Mouse (Mus musculus) heart, postnatal 36 days (tissue): Measurements from ENCODE around the gene Blm. TPM values are rescaled to one million over a fixed set of nuclear protein-coding genes. Genes with fewer than 3 reads are reported as not detected.

Source experiments
- DNase-seq, 2 experiments: peaks; one replicate each; pipeline ENCODE4 v3.0.0; 2021 to 2022
- intact Hi-C: fragments of 180-260 bp; cut with DNase I; formaldehyde crosslinking; loops from one replicate; pipeline ENCODE4 v1.15.1; 2025
- total RNA-seq, 2 experiments: library from RNA; stranded (reverse); gene quantifications; 2 replicates each; pipeline ENCODE4 v1.2.3; 2021

Gene Blm
- total RNA-seq, 2 experiments from 2014 or later: 1.3 to 1.7 TPM

DNA sequence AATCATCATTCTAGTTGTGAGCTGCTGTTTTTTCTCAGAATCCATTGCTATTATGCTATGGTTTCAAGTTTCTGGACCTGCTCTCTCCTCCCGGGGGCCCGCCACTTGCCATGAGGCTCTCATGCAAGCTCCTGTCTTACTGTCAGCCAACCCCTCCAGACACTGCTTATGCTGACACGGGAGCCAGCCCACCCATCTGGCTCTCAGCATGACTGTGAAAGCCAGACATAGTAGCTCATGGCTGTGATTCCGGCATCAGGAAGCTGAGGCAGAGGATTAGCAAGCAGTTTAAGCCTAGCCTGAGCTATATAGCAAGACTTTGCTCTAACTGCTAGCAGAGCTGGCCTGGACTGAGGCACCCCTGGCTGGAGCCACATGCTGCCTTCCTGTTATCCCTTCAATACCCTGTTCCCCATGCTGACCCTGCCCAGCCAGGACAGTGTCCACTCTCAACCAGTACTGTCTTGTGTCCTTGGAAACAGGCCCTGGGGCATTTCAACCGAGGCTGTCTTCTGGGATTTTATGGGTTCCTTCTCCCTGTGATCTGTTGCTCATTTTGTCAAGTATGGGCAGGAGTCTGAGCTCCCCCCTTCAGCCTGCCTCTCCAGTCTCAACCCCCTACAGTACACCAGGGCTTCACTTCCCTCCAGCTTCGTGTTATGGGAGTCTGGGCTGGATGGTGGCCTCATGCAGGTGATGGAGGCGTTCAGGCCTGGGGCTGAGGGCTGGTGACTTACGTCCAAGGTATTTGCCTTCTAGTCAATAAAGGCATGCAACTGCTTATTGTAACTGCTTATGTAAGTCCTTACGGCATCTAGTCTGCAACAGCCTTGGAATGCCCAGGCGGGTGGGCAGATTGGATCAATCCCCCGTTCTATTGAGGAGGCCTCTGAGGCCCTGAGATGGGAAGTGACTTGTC is 92.7 kb downstream of the Blm start:
- DNase-seq: no peak
- intact Hi-C loops: loop anchor here (2.0 kb wide), 1 partner anchor 37 kb away; the partner anchor contains the start of gene Furin

- intact Hi-C loops: no loop called here
- no peak for DNase-seq
Measured at GRCm38 (mm10) chr7:80440685-80441084, 94.2 kb downstream of the Blm start.

DNA sequence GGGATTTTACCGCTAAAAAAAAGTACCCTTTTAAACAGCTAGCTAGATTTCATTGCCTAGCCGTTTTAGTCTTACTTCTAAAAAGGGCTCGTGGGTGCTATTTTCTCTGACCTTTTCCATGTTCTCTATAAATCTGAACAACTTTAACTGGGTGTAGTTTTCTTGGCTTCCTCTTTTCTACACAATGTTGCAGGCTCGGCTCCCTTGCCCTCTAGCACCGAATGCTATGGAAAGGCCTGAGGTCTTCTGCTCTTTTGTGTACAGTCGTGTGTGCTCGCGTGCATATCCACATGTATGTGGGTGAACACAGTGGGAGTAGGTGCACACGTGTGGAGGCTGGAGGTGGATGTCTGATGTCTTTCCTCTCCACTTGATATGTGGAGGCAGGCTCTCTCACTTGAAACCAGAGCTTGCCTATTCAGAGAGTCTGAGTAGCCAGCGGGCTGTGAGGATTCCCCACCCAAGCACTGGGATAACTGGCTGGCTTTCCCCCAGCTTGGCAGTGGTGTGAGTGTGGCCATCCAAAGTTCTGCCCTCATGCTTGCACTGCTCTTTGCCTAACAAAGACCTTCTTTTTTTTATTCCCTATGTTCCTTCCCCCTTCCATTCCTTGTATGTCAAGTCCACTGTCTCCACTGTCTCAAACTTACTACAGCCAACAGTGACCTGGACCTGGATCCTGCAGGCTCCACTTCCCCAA is 95.0 kb downstream of the Blm start:
- peak in 1 of 2 experiments; percentile 61 for DNase-seq
- intact Hi-C loops: no loop called here

- intact Hi-C loops: no loop called here
- DNase-seq: no peak
Measured at GRCm38 (mm10) chr7:80439032-80439760, 95.7 kb downstream of the Blm start.

DNA sequence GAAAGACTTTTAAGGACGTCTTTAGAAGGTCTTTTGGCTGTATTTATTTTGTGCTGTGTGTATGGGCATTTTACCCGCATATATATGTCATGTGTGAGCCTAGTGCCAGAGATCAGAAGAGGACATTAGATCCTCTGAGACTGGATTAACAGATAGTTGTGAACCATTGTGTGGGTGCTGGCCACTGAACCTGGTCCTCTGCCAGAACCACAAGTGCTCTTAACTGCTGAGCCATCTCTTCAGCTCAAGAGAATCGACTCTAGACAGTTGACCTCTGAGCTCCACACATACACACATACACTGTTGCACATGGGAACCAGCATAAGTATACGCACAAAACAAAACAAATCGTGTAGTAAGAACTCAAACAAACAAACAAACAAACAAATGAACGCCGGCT is 98.3 kb downstream of the Blm start:
- intact Hi-C loops: no loop called here
- no peak for DNase-seq

DNA sequence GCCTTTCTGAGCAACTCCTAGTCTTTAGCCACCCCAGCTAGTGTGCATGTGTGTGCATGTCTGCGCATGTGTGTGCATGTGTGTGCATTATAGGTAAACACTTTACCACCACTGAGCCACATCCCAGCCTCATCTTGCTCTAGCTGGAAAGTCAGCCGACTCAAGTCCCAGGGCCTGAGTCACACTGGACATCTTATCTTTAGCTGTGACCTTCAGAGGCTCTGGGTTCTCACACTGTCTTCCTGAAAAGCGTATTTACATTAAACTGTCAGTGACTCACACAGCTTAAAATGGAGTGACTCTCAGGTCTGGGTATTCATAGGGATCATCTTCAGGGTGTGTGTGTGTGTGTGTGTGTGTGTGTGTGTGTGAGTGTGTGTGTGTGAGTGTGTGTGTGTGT is 99.3 kb downstream of the Blm start:
- intact Hi-C loops: no loop called here
- DNase-seq: no peak

GRCm38 (mm10) chr7:80429661-80430060 is 105.3 kb downstream of the Blm start:
- intact Hi-C loops: no loop called here
- DNase-seq: no peak

GRCm38 (mm10) chr7:80427730-80428129 is 107.2 kb downstream of the Blm start:
- intact Hi-C loops: no loop called here
- no peak for DNase-seq

DNA sequence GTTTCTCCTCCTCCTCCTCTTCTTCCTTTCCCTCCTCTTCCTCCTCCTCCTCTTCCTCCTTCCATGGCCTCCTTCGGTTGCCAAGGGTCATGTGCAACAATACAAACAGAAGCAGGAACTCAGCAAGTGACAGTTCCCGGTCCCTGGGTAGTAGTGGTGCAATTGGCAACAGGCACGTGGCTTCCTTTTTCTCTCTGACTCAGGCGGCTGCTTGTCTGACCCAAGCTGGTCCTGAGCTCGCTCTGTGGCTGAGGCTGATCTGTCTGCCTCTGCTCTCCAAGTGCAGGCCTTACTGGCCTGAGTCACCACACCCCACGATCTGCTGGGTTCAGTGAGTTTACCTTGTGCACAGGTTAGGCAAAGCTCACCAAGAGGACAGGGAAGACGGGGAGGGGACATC is 108.6 kb downstream of the Blm start:
- no peak for DNase-seq

DNA sequence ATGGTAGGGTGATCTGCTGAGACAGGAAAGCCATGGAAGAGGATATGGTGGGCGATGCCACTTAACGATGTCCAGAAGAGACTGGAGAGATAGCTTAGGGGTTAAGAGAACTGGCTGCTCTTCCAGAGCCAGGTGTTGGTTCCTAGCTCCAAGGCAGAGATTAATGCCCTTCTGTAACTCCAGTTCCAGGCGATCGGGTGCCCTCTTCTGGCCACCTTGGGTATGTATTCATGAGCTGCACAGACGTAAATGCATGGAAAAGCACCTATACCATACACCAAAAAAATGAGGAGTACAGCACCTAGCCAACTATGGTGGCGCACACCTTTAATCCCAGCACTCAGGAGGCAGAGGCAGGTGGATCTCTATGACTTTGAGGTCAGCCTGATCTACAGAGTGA is 110.2 kb downstream of the Blm start:
- intact Hi-C loops: no loop called here
- DNase-seq: no peak

More for the DNA sequence above, 108.6 kb downstream of the Blm start:
- intact Hi-C loops: no loop called here

DNA sequence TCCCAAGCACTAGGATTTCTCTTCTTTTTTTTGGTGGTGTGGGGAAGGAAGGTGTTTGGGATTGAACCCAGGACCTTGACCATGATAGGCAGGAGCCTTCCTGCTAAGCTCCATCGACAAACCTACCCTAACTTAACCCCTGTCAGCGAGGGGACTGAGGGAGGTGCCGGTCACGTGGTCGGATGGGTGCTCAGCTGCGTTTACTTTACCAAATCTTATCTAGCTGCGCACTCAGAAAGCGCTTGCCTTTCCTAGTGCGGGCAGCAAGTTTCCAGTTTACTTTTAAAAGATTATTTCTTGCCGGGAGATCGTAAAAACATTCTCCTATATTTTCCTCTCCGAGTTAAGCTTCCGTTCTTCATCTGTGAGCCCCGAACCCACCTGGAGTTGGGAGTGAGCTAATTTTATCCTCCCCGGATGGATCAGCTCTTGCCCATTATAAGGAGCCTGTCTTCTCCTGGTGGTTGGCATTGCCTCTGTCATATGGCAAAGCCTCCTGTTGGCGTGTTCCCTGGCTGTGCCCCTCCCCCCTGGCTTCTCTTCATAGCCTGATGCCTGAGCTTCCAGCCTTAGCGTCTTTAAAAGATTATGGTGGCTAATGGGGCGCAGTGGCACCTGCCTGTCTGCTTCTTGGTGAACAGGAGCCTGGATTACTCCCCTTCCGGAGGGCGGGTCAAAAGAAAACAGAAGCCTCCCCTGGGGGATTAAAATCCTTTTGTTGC is 112.0 kb downstream of the Blm start:
- intact Hi-C loops: no loop called here
- peak in 1 of 2 experiments; percentile 48 for DNase-seq

GRCm38 (mm10) chr7:80421576-80421975 is 113.3 kb downstream of the Blm start:
- intact Hi-C loops: no loop called here
- no peak for DNase-seq

- intact Hi-C loops: no loop called here
- DNase-seq: no peak
Measured at GRCm38 (mm10) chr7:80420586-80420985, 114.3 kb downstream of the Blm start.

GRCm38 (mm10) chr7:80419278-80419677 is 115.6 kb downstream of the Blm start:
- DNase-seq: no peak
- intact Hi-C loops: no loop called here

DNA sequence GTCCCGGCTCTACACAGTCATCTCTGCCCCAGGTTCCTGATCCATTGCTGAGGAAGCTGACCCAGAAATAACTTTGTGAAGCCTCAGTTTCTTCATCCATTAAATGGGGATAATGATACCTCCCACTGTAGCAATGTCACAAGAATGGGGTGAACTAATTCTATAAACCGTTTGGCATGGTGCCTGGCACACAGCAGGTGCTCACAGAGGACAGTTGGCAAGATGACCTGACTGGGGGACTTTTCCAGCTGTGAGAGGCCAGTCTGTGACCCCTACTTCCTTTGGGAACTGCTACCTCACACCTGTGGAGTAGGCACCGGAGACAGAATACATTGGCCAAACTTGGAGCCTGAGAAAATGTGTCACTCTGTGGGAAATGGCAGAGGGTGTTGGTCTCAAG is 116.9 kb downstream of the Blm start:
- intact Hi-C loops: no loop called here

DNA sequence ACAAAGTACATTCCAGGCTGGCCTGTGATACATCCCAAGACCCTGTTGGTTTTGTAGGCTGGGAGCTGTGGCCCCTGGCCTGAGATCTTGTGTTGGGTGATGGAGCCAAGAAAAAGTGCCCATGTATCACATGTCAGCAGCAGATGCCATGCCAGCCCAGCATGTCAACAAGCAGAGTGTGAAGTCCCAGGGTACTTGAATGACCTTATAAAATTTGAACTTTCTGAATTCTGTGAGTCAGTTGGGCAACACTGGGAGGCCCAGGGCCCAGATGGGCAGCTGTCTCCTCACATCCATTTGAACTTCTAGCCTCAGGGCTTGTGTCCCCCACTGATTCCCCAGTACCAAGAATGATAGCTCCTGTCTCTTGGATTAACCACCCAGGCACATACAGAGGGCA is 117.3 kb downstream of the Blm start:
- no peak for DNase-seq
- intact Hi-C loops: no loop called here

More for the DNA sequence above, 116.9 kb downstream of the Blm start:
- DNase-seq: no peak

DNA sequence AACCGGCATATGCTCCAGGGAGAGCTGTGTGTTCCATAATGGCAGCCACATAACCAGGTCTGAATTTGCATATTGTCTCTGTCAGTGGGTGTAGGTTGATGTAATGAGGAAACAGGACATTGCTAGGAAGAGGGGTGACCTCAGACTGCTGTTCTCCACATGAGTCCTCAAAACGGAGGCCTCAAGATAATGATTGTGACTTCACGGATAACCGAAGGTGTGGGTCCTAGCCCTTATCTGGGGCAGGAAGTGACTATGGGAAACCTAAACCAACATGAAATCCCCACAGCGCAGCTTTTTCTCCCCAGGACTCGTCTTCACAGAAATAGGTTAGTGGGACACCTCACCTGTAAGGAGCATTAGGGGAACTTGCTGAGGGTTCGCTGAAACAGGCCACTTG is 118.0 kb downstream of the Blm start:
- no peak for DNase-seq
- intact Hi-C loops: no loop called here

DNA sequence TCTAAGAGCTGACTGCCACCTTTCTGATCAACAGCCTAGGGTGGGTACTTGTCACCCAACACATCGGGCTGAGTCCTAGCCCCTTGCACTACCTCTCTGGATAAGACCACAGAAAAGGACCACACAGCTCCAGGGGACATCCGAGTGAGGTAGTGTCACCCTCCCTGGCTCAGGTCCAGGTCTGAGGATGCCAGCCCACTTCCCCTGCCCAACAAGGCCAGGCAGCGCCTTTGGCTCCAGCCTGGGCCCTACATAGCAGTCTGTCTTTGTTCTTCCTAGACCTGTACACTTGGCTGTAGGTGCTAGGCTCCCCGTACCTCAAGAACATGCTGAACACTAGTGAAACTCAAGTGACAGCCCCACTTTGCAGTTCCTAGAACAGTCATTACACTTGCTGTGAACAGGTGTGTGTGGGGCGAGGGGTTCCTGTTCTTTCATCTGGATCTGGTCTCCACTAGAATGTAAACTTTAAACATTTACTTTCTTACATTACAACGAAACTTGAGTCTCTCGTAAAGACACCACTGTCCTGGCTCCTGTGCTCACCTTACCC is 120.5 kb downstream of the Blm start:
- intact Hi-C loops: no loop called here
- no peak for DNase-seq

DNA sequence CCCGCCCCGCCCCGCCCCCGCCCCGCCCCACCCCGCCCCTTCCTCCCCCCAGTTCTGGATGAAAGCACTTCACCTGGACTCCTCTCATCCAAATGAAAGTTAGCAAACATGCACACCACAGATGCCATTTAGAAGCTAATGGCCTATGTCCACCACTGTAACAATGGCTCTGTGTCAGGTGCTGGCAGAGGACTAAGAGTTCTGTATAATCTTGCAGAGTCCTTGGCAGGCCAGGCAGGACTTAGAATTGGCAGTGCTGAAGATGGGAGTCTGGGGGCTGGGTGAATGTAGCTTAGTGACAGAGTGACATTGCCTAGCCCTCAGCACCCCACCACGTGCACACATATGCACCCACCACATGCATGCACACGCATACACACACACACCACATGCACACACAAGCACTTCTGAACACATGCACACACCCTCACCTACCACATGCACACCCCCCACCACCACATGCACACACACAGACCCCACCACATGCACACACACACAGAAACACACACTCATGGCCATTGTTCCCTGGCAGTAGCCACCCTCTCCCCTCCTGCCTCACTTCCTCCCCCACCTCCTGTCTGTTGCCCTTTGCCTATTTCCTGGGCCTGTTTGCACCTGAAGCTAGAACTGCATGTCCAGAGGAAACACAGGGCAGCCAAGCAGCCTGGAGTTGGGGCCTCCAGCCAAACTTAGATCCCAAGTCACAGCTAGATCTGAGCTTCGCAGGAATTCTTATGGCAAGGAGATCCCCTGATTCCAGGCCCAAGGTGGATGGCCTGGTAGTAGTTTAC is 121.2 kb downstream of the Blm start:
- intact Hi-C loops: no loop called here
- no peak for DNase-seq
